Mouse (Mus musculus) testis, adult 2 months (tissue): Measurements from ENCODE around the gene Cox19. TPM values are rescaled to one million over a fixed set of nuclear protein-coding genes. Genes with fewer than 3 reads are reported as not detected.

ENCODE experiments used
- H3K27ac ChIP-seq: fragments of 200-500 bp; 2 replicates; pipeline ENCODE4 v1.5.1; 2012; ENCODE audit warnings: low read depth, low read length; ENCODE audit not compliant: control insufficient read depth, insufficient read depth
- H3K27me3 ChIP-seq: fragments of 200-500 bp; 2 replicates; pipeline ENCODE4 v1.6.1; 2012; ENCODE audit warnings: mild to moderate bottlenecking, low read length, moderate library complexity; ENCODE audit not compliant: control insufficient read depth, insufficient read depth
- H3K36me3 ChIP-seq: fragments of 200-500 bp; 2 replicates; pipeline ENCODE4 v1.6.1; 2012; ENCODE audit warnings: mild to moderate bottlenecking, low read length; ENCODE audit not compliant: control insufficient read depth, insufficient read depth
- H3K4me1 ChIP-seq: fragments of 200-500 bp; 2 replicates; pipeline ENCODE4 v1.6.1; 2012; ENCODE audit warnings: low read length; ENCODE audit not compliant: control insufficient read depth, insufficient read depth
- H3K4me3 ChIP-seq: fragments of 200-500 bp; 2 replicates; pipeline ENCODE4 v1.5.1; 2012; ENCODE audit warnings: low read depth, mild to moderate bottlenecking, low read length, moderate library complexity, mixed read lengths; ENCODE audit not compliant: control insufficient read depth
- CTCF ChIP-seq: fragments of 200-500 bp; IDR thresholded peaks from 2 replicates; pipeline ENCODE4 v1.5.1; 2012; ENCODE audit warnings: low read depth, mild to moderate bottlenecking, inconsistent platforms, low read length, moderate library complexity; ENCODE audit not compliant: control insufficient read depth, insufficient read depth, insufficient replicate concordance
- POLR2A ChIP-seq: fragments of 200-500 bp; IDR thresholded peaks from 2 replicates; pipeline ENCODE4 v1.6.1; 2012; ENCODE audit warnings: low read depth, mild to moderate bottlenecking, inconsistent platforms, low read length, moderate library complexity; ENCODE audit not compliant: control insufficient read depth
- polyA plus RNA-seq: library from polyadenylated mRNA; depleted of rRNA; stranded (reverse); fragments of >200 nt; gene quantifications from 2 replicates; pipeline ENCODE4 v1.2.3, GENCODE M21; 2012

The Cox19 gene
- polyA plus RNA-seq, 1 experiment: 42.2 TPM

DNA sequence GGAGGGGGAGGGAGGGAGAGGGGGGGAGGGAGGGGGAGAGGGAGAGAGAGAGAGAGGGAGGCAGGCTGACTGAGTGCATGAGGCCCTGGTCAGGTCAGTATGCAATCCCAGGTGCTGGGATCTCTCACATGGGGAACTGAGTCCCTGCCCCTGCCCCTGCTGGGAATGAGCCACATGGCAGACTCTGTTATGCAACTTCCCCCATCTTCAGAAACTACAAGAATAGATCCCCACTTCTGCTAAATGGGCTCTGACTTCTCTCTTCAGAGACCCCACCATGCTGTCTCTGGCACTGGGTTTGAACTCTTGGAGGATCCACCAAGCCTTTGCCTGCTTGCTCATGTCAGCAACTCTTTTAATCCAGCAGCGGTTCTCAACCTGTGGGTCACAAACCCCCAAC lies 14.6 kb upstream of the Cox19 start:
- TF ChIP-seq CTCF: no peak
- TF ChIP-seq POLR2A: no peak
- Histone ChIP-seq H3K27me3 (no peaks in the 10 kb centered on the region), H3K4me3 (no peak overlapping the region), H3K36me3 (no peaks in the 10 kb centered on the region), H3K27ac (no peak overlapping the region), H3K4me1 (peaks cover 5% of the 10 kb centered on the region)

GRCm38 (mm10) chr5:139364911-139365571 lies 13.8 kb upstream of the Cox19 start:
- Histone ChIP-seq H3K27ac (no peak overlapping the region), H3K4me3 (no peak overlapping the region), H3K27me3 (no peaks in the 10 kb centered on the region), H3K36me3 (no peaks in the 10 kb centered on the region), H3K4me1 (peaks cover 5% of the 10 kb centered on the region)
- TF ChIP-seq CTCF (no peak), POLR2A (no peak)

GRCm38 (mm10) chr5:139364260-139364910 lies 13.2 kb upstream of the Cox19 start:
- no peaks in the 10 kb centered on the region for H3K36me3 ChIP-seq
- H3K27ac ChIP-seq: no peak overlapping the region
- no peak for TF ChIP-seq POLR2A
- TF ChIP-seq CTCF: peak; percentile 90
- H3K4me3 ChIP-seq: no peak overlapping the region
- H3K4me1 ChIP-seq: peaks cover 5% of the 10 kb centered on the region
- no peaks in the 10 kb centered on the region for H3K27me3 ChIP-seq

DNA sequence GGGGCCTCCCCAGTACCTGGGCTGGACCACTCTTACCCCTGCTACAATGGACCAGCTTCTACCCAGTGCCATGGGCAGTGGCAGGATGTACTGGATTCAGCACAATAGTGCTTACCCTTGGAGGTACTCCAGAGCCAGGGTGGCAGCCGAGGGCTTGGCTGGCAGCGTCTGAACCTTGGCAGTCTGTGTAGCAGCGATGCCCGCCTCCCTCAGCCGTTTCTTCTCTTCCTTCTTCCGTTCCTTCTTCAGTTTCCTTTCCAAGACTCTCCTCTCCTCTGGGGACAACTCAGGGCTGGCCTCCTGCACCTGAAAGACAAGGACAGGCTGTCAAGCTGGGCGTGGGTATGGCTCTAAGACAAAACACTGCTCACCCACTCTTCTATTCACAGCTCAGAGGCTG lies 12.6 kb upstream of the Cox19 start:
- H3K27me3 ChIP-seq: no peaks in the 10 kb centered on the region
- H3K36me3 ChIP-seq: no peaks in the 10 kb centered on the region
- H3K27ac ChIP-seq: no peak overlapping the region
- TF ChIP-seq CTCF (no peak), POLR2A (no peak)
- H3K4me1 ChIP-seq: peaks cover 5% of the 10 kb centered on the region
- no peak overlapping the region for H3K4me3 ChIP-seq

DNA sequence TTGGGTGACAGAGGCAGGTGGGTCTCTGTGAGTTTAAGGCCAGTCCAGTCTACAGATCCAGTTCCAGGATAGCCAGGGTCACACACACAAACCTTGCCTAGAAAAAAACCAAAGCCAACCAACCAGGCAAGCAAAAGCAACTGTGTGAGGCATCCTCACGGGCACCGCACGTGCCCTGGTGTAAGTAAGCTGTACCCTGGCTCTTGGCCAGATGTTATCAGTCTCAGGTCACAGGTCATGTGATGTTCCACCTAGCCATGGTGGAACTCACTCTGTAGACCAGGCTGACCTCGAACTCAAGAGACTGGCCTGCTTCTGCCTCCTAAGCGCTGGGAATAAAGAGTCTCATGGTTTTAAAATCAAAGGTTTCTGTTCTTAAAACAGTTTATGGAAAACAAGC lies 8.0 kb upstream of the Cox19 start:
- Histone ChIP-seq H3K27me3 (no peaks in the 10 kb centered on the region), H3K4me1 (peaks cover under 1% of the 10 kb centered on the region; the same call in 1 of the 2 replicates), H3K27ac (no peak overlapping the region), H3K4me3 (no peak overlapping the region), H3K36me3 (no peaks in the 10 kb centered on the region)
- TF ChIP-seq CTCF (no peak), POLR2A (no peak)

GRCm38 (mm10) chr5:139358653-139359052 lies 7.4 kb upstream of the Cox19 start:
- TF ChIP-seq POLR2A (no peak), CTCF (peak; percentile 20; the same call in 1 of the 2 replicates)
- no peak overlapping the region for H3K4me3 ChIP-seq
- H3K27me3 ChIP-seq: no peaks in the 10 kb centered on the region
- H3K4me1 ChIP-seq: no peaks in the 10 kb centered on the region; the same call in 1 of the 2 replicates
- no peaks in the 10 kb centered on the region for H3K36me3 ChIP-seq
- no peak overlapping the region for H3K27ac ChIP-seq

GRCm38 (mm10) chr5:139355235-139355772 lies 4.1 kb upstream of the Cox19 start:
- no peaks in the 10 kb centered on the region; the same call in 1 of the 2 replicates for H3K4me1 ChIP-seq
- TF ChIP-seq CTCF (peak; percentile 92), POLR2A (no peak)
- H3K36me3 ChIP-seq: no peaks in the 10 kb centered on the region
- no peak overlapping the region for H3K27ac ChIP-seq
- H3K27me3 ChIP-seq: no peaks in the 10 kb centered on the region
- no peak overlapping the region for H3K4me3 ChIP-seq
